Mouse (Mus musculus) lung, adult 2 months (tissue): ENCODE data around the gene Fdx1l. TPM values are rescaled to one million over a fixed set of nuclear protein-coding genes. Genes with fewer than 3 reads are reported as not detected.

Experiments used
- DNase-seq: peaks from one replicate; pipeline ENCODE4 v3.0.0; 2022
- H3K4me1 ChIP-seq: fragments of 200-500 bp; 2 replicates; pipeline ENCODE4 v1.6.1; 2011; ENCODE audit warnings: low read length; ENCODE audit not compliant: control insufficient read depth, insufficient read depth
- H3K4me3 ChIP-seq: fragments of 200-500 bp; replicated peaks from 2 replicates; pipeline ENCODE3; 2011; ENCODE audit warnings: low read depth, mild to moderate bottlenecking, control low read depth, low read length; ENCODE audit errors: extremely low read depth
- CTCF ChIP-seq: fragments of 200-500 bp; IDR thresholded peaks from 2 replicates; pipeline ENCODE4 v1.5.1; 2011; ENCODE audit warnings: mild to moderate bottlenecking, low read length, control low read depth; ENCODE audit not compliant: insufficient read depth
- POLR2A ChIP-seq: fragments of 200-500 bp; IDR thresholded peaks from 2 replicates; pipeline ENCODE4 v1.6.1; 2011; ENCODE audit warnings: low read depth, mild to moderate bottlenecking, control low read depth, low read length, borderline replicate concordance; ENCODE audit errors: extremely low read depth
- WGBS: fragments of 180-500 bp; shearing (Covaris S2); methylation state at CpG from one replicate; pipeline ENCODE4 v1.1.7; 2018; 5-methylcytosine and 5-hydroxymethylcytosine counted together
- polyA plus RNA-seq: library from polyadenylated mRNA; depleted of rRNA; stranded (reverse); fragments of >200 nt; gene quantifications from 2 replicates; pipeline ENCODE4 v1.2.3, GENCODE M21; 2012; rRNA removed

The Fdx1l gene
- 43.1 and 46.7 TPM in 2 replicates for polyA plus RNA-seq

- DNase-seq: peak; percentile 86
- TF ChIP-seq POLR2A (peak; percentile 84; the same call in 1 of the 2 replicates), CTCF (no peak)
- peak within 1 kb of the TSS; percentile 77 for H3K4me3 ChIP-seq
- peaks cover 5% of the 10 kb centered on the region; the same call in 1 of the 2 replicates for H3K4me1 ChIP-seq
- 2% methylated on average over 58 of the region's 58 CpGs for WGBS
These were observed at the start of gene Fdx1l, which contains the start of gene Gm49373 for GRCm38 (mm10) chr9:21073044-21073840. Gene Fdx1l, minus strand, starts transcription at chr9:21073614. Gene Gm49373, minus strand, starts transcription at chr9:21073096.

GRCm38 (mm10) chr9:21121483-21121882 is 48.1 kb upstream of the Fdx1l start:
- DNase-seq: no peak
- H3K4me1 ChIP-seq: no peaks in the 10 kb centered on the region
- H3K4me3 ChIP-seq: no peak overlapping the region
- TF ChIP-seq POLR2A: no peak
- TF ChIP-seq CTCF: no peak
- WGBS: 81% methylated on average over 16 of the region's 16 CpGs

GRCm38 (mm10) chr9:21117073-21117472 is 43.7 kb upstream of the Fdx1l start:
- DNase-seq: no peak
- TF ChIP-seq CTCF: no peak
- TF ChIP-seq POLR2A: no peak
- H3K4me3 ChIP-seq: no peak overlapping the region
- H3K4me1 ChIP-seq: no peaks in the 10 kb centered on the region
- WGBS: 71% methylated on average over 6 of the region's 6 CpGs

GRCm38 (mm10) chr9:21115105-21115504 is 41.7 kb upstream of the Fdx1l start:
- WGBS: 87% methylated on average over 8 of the region's 8 CpGs
- Histone ChIP-seq H3K4me3 (no peak overlapping the region), H3K4me1 (no peaks in the 10 kb centered on the region)
- TF ChIP-seq POLR2A (no peak), CTCF (no peak)
- DNase-seq: no peak

GRCm38 (mm10) chr9:21114190-21114589 is 40.8 kb upstream of the Fdx1l start:
- H3K4me1 ChIP-seq: no peaks in the 10 kb centered on the region
- TF ChIP-seq POLR2A: no peak
- TF ChIP-seq CTCF: no peak
- no peak for DNase-seq
- H3K4me3 ChIP-seq: no peak overlapping the region
- 91% methylated on average over 7 of the region's 7 CpGs for WGBS

GRCm38 (mm10) chr9:21113751-21114150 is 40.3 kb upstream of the Fdx1l start:
- 90% methylated on average over 6 of the region's 6 CpGs for WGBS
- TF ChIP-seq POLR2A (no peak), CTCF (no peak)
- no peak overlapping the region for H3K4me3 ChIP-seq
- H3K4me1 ChIP-seq: no peaks in the 10 kb centered on the region
- no peak for DNase-seq

- Histone ChIP-seq H3K4me1 (no peaks in the 10 kb centered on the region), H3K4me3 (no peak overlapping the region)
- WGBS: 66% methylated on average over 23 of the region's 23 CpGs
- no peak for DNase-seq
- TF ChIP-seq CTCF: no peak
- TF ChIP-seq POLR2A: no peak
These were observed 34.3 kb upstream of the Fdx1l start for GRCm38 (mm10) chr9:21107607-21108237.

GRCm38 (mm10) chr9:21105760-21106564 is 32.5 kb upstream of the Fdx1l start:
- H3K4me3 ChIP-seq: no peak overlapping the region
- TF ChIP-seq POLR2A: no peak
- H3K4me1 ChIP-seq: no peaks in the 10 kb centered on the region
- DNase-seq: no peak
- 73% methylated on average over 5 of the region's 5 CpGs for WGBS

GRCm38 (mm10) chr9:21104814-21105213 is 31.4 kb upstream of the Fdx1l start:
- no peak for TF ChIP-seq POLR2A
- no peak for TF ChIP-seq CTCF
- peaks cover 4% of the 10 kb centered on the region for H3K4me1 ChIP-seq
- DNase-seq: no peak
- H3K4me3 ChIP-seq: no peak overlapping the region
- 84% methylated on average over 6 of the region's 6 CpGs for WGBS
